Mouse (Mus musculus) hindbrain, embryonic 15.5 days (tissue): ENCODE data around the gene Ptcd2. TPM values are rescaled to one million over a fixed set of nuclear protein-coding genes. Genes with fewer than 3 reads are reported as not detected.

Experiments
- polyA plus RNA-seq: library from polyadenylated mRNA; unstranded; fragments of >200 nt; fragmentation: Nextera tagmentation; extraction: Ambion mirVana; gene quantifications from 2 replicates; pipeline ENCODE4 v1.2.1, GENCODE M21; 2015

Gene Ptcd2
- polyA plus RNA-seq, 1 experiment from 2014 or later = 53.1 TPM

Other genes with a start within 250 kb of the Ptcd2 start
- 0.67 and 0.77 TPM in 2 replicates for gene Zfp366, start 159.9 kb downstream of the Ptcd2 start, polyA plus RNA-seq
- 43.1 and 44.6 TPM in 2 replicates for gene Mrps27, start 81 bp upstream of the Ptcd2 start, polyA plus RNA-seq
- 2,014 and 2,064 TPM in 2 replicates for gene Map1b, start 171.8 kb upstream of the Ptcd2 start, polyA plus RNA-seq